Mouse (Mus musculus) limb, embryonic 11.5 days (tissue): ENCODE results near the gene Timp2. TPM values are rescaled to one million over a fixed set of nuclear protein-coding genes. Genes with fewer than 3 reads are reported as not detected.
"Not testable (repeated sequence)": the region's sequence is repeated elsewhere in the genome, so short reads cannot be mapped to it uniquely, and the experiment has no call there.

Experiments
- ATAC-seq: fragments of 200-750 bp; cut with Nextera tagmentation; 2 replicates; pipeline ENCODE4 v1.8.0; 2017; ENCODE audit warnings: low read depth; ENCODE audit not compliant: insufficient number of reproducible peaks, low FRiP score, low TSS enrichment
- DNase-seq: peaks from one replicate; pipeline ENCODE4 v3.0.0-alpha.2; 2015; ENCODE audit warnings: low spot score
- H3K27ac ChIP-seq: fragments of 300-500 bp; sonication (generic); replicated peaks from 2 replicates; pipeline ENCODE4 v1.5.1; 2014; ENCODE audit warnings: low read depth, mild to moderate bottlenecking, low read length
- H3K27me3 ChIP-seq: fragments of 300-500 bp; sonication (generic); 2 replicates; pipeline ENCODE4 v1.6.1; 2014; ENCODE audit warnings: mild to moderate bottlenecking, low read length, mixed read lengths; ENCODE audit not compliant: control insufficient read depth, insufficient read depth
- H3K36me3 ChIP-seq: fragments of 300-500 bp; sonication (generic); 2 replicates; pipeline ENCODE4 v1.6.1; 2014; ENCODE audit warnings: mild to moderate bottlenecking, low read length, moderate library complexity, mixed read lengths; ENCODE audit not compliant: control insufficient read depth, insufficient read depth
- H3K4me1 ChIP-seq: fragments of 300-500 bp; sonication (generic); 2 replicates; pipeline ENCODE4 v1.6.1; 2014; ENCODE audit warnings: low read length, mixed read lengths; ENCODE audit not compliant: control insufficient read depth, insufficient read depth
- H3K4me2 ChIP-seq: fragments of 300-500 bp; sonication (generic); 2 replicates; pipeline ENCODE4 v1.6.1; 2014; ENCODE audit warnings: low read depth, mild to moderate bottlenecking, moderate library complexity; ENCODE audit not compliant: severe bottlenecking
- H3K4me3 ChIP-seq: fragments of 300-500 bp; sonication (generic); 2 replicates; pipeline ENCODE4 v1.5.1; 2014; ENCODE audit warnings: low read depth, low read length
- H3K9ac ChIP-seq: fragments of 300-500 bp; sonication (generic); 2 replicates; pipeline ENCODE4 v1.6.1; 2014; ENCODE audit warnings: mild to moderate bottlenecking, low read length
- H3K9me3 ChIP-seq: fragments of 300-500 bp; sonication (generic); 2 replicates; pipeline ENCODE4 v1.6.1; 2016; ENCODE audit warnings: low read length; ENCODE audit not compliant: control insufficient read depth
- WGBS: fragments of 180-500 bp; shearing (Covaris S2); extraction: QIAGEN DNeasy Blood & Tissue Kit; methylation state at CpG from one replicate; pipeline ENCODE4 v1.1.7; 2014; 5-methylcytosine and 5-hydroxymethylcytosine counted together
- polyA plus RNA-seq: library from polyadenylated mRNA; unstranded; fragments of >200 nt; fragmentation: Nextera tagmentation; extraction: Ambion mirVana; gene quantifications from 2 replicates; pipeline ENCODE4 v1.2.1, GENCODE M21; 2014

Timp2 gene
- polyA plus RNA-seq, 1 experiment from 2014 or later = 64.4 TPM

DNA sequence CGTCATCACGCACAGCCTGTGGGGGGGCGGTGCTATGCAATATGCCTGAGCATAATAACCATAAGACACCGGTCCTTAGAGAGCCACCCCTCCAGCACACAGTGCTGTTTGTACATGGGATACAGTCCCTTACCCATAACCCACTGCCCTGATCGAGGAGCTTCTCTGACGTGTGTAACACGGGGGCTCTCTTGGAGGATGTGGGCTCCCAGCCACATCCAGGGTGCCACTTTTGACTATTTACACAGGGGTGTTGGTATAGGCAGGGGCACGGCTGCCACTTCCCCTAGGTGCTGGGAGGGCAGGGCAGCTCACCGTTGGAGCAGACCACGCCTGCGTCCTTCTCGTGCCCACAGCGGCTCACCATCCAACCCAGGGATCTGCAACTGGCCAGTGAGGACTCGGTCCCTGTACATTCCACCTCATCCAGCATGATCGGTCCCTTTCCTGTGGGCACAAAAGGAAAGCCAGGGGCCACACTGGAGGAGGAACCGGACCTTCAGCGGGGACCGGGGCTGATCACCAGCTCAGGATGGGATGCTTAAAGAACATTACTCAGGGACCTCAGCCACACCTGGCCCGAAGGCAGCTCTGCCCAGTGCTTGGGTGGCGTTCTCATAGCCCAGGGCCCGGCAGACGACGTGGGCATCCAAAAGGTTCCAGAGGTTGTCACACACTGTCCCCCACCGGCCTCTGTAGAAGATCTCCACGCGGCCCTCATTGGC is 42.4 kb upstream of the Timp2 start:
- Histone ChIP-seq H3K9ac (no peak overlapping the region), H3K27ac (no peak overlapping the region), H3K4me3 (no peak overlapping the region), H3K27me3 (no peaks in the 10 kb centered on the region), H3K9me3 (no peaks in the 10 kb centered on the region), H3K4me1 (peaks cover 21% of the 10 kb centered on the region), H3K4me2 (no peak overlapping the region), H3K36me3 (no peaks in the 10 kb centered on the region)
- 92% methylated on average over 26 of the region's 26 CpGs for WGBS
- ATAC-seq = no peak
- no peak for DNase-seq

DNA sequence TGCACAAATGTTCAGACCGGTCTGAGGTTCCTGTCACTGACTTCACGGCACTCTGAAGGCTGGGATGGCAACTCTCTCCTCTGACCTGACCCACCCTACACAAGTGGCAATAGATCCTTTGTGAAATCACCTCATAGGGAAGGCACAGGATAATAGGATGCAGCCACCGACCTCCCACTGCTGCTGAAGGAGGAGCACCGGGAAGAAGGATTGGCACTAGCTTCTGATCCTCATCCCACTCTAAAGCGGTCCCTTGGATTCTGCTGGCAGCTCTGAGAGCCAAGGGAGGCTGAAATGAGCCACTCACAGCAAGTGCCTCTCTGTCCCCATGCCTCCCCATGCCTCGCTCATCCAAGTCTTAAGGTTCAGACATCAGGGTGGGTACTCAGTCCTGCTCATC is 39.0 kb upstream of the Timp2 start:
- Histone ChIP-seq H3K4me3 (no peak overlapping the region), H3K36me3 (no peaks in the 10 kb centered on the region), H3K9ac (no peak overlapping the region), H3K4me2 (no peak overlapping the region), H3K27me3 (no peaks in the 10 kb centered on the region), H3K9me3 (no peaks in the 10 kb centered on the region), H3K27ac (no peak overlapping the region), H3K4me1 (no peaks in the 10 kb centered on the region; the same call in 1 of the 2 replicates)
- ATAC-seq (no peak), DNase-seq (no peak)
- WGBS = 70% methylated on average over 6 of the region's 6 CpGs

DNA sequence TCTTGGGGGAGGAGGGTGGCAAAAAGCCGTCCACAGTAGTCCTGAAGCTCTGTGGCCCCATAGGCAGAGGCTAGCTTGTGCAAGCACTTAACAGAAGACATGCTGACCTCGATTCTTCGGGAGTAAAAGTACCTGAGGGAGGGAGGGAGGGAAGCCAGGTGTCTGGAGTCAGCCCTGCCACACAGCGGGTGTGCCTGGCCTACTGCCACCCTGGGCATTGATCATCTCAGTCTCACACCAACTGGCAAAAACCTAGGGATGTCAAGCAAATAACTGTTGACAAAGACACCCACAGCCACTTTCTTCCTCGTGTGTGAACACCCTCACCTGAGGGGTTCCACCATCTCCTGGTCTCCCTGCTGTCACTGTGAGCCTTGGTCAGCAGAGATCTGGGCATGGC is 38.5 kb upstream of the Timp2 start:
- no peak for DNase-seq
- Histone ChIP-seq H3K36me3 (no peaks in the 10 kb centered on the region), H3K4me1 (no peaks in the 10 kb centered on the region; the same call in 1 of the 2 replicates), H3K27ac (no peak overlapping the region), H3K4me3 (no peak overlapping the region), H3K27me3 (no peaks in the 10 kb centered on the region), H3K9ac (no peak overlapping the region), H3K4me2 (no peak overlapping the region), H3K9me3 (no peaks in the 10 kb centered on the region)
- ATAC-seq = no peak
- WGBS = 71% methylated on average over 5 of the region's 5 CpGs

DNA sequence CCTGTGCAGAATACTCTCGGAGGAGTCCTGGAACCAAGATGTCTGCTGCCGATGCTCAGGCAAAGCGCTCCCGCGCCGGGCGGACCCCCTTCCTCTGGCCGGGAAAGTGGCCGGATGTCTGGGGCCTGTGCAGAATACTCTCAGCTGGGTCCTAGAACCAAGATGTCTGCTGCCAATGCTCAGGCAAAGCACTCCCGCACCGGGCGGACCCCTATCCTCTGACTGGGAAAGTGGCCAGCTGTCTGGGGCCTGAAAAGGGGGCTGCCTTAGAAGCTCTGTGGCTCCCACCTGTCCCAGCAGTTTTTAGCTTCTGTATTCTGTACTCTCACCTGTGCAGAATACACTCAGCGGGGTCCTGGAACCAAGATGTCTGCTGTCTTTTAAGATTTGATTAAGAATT is 32.3 kb upstream of the Timp2 start:
- not testable (repeated sequence) for H3K4me2 ChIP-seq, H3K9me3 ChIP-seq, DNase-seq, H3K9ac ChIP-seq, H3K4me3 ChIP-seq, H3K27ac ChIP-seq, H3K36me3 ChIP-seq, H3K27me3 ChIP-seq, H3K4me1 ChIP-seq, ATAC-seq
- 95% methylated on average over 13 of the region's 13 CpGs for WGBS

DNA sequence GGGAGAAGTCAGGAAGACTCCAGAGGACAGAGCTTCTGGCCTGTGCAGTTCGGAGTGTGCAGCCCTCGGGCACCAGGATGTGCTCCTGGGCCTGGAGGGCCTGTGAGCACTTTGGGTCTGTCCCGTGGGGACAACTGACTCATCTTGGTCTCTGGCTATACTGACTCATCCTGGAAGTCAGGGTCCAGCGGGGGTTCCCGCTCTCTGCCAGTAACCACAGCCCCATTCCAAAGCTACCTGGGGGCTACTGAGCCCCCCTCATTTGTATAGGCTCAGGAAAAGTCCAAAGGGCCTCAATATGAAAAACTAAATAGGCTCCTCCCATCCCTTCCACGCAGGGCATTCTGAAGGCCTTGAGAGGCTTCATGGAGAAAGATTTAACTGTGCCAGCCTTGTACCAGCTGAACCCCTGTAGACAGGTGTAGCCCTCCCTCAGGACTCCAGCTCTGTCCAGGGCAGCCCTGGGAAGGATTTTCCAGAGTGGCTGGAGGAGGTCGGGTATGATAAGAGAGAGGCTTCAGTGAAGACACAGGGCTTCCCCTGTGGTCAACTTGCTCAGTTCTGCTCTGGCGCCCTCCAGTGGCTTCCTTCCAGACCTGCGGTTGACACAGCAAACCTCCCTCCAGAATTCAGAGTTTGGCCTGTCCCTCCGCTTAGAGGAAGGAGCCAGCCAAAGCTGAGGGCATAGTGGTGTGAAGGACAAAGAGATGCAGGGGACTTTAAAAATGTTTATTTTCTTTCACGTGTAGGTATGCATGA is 23.9 kb upstream of the Timp2 start:
- no peak overlapping the region for H3K4me2 ChIP-seq
- no peaks in the 10 kb centered on the region for H3K27me3 ChIP-seq
- H3K4me3 ChIP-seq = no peak overlapping the region
- H3K9me3 ChIP-seq = no peaks in the 10 kb centered on the region
- 49% methylated on average over 11 of the region's 11 CpGs for WGBS
- no peaks in the 10 kb centered on the region for H3K36me3 ChIP-seq
- H3K27ac ChIP-seq = no peak overlapping the region
- ATAC-seq (no peak), DNase-seq (peak; percentile 90)
- peaks cover 3% of the 10 kb centered on the region; the same call in 1 of the 2 replicates for H3K4me1 ChIP-seq
- no peak overlapping the region for H3K9ac ChIP-seq

DNA sequence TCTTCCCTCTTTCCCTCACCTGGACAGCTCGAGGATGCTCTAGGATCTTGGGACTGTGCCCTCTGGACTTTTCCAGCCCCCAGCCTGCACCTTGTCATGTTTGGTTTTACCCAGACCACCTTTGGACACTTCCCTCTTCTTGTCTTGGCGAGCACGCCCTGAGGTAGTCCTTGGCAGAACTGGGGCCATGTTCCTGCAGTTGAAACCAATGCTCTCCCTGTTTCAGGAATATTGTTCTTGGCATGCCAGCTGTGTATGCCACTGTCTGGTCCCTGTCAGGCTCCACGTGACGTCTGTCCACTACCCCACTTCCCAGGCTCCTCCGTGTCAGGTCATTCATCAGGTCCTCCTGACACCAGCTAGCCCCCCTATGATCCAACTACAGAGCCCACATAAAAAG is 23.1 kb upstream of the Timp2 start:
- no peaks in the 10 kb centered on the region for H3K27me3 ChIP-seq
- H3K4me3 ChIP-seq = no peak overlapping the region
- no peak overlapping the region for H3K9ac ChIP-seq
- H3K4me2 ChIP-seq = no peak overlapping the region
- ATAC-seq = no peak
- peaks cover 3% of the 10 kb centered on the region; the same call in 1 of the 2 replicates for H3K4me1 ChIP-seq
- H3K36me3 ChIP-seq = no peaks in the 10 kb centered on the region
- DNase-seq = no peak
- 80% methylated on average over 6 of the region's 6 CpGs for WGBS
- no peaks in the 10 kb centered on the region for H3K9me3 ChIP-seq
- no peak overlapping the region for H3K27ac ChIP-seq

DNA sequence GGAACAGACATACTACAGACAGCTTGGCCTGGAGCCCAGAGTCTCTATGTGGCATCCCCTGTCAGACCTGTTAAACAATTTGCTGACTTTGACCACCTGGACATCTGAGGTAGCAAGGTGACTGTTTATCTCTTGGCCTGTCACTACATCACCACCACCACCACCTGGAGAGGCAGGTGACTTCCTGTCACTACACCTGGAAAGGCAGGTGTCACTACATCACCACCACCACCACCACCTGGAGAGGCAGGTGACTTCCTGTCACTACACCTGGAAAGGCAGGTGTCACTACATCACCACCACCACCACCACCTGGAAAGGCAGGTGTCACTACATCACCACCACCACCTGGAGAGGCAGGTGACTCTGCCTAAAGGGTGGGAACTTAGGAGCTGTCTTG is 20.8 kb upstream of the Timp2 start:
- not testable (repeated sequence) for H3K4me1 ChIP-seq, DNase-seq, H3K27ac ChIP-seq, ATAC-seq, H3K9ac ChIP-seq, H3K36me3 ChIP-seq, H3K4me3 ChIP-seq, H3K9me3 ChIP-seq, H3K27me3 ChIP-seq, H3K4me2 ChIP-seq

DNA sequence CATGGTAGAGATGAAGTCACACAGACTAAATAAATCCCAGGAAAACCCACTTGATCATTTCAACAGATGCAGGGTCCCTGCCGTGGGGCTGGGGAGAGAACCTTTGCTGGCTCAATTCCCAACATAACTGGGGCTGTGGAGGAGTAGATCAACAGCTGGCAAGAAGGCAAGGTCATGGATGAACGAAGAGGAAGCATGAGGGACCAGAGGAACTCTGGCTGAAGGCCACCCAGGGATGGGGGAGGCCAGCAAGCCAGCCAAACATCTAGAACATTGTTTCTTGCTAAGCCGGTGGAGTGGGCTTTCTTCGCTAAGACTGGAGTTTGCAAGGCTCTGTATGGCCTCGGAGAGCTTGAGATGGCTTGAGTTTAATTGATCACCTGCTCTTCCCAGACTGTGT is 20.3 kb upstream of the Timp2 start:
- no peak for DNase-seq
- Histone ChIP-seq H3K9ac (no peak overlapping the region), H3K4me3 (no peak overlapping the region), H3K9me3 (no peaks in the 10 kb centered on the region), H3K4me2 (no peak overlapping the region), H3K27me3 (no peaks in the 10 kb centered on the region), H3K27ac (no peak overlapping the region), H3K36me3 (no peaks in the 10 kb centered on the region), H3K4me1 (peaks cover 3% of the 10 kb centered on the region; the same call in 1 of the 2 replicates)
- 83% methylated on average over 5 of the region's 5 CpGs for WGBS
- no peak for ATAC-seq
